Mouse (Mus musculus) thymus, adult 2 months (tissue): Measurements from ENCODE around the gene Lhx4.

ENCODE experiments used
- CTCF ChIP-seq: fragments of 200-500 bp; IDR thresholded peaks from 2 replicates; pipeline ENCODE4 v1.5.1; 2012; ENCODE audit warnings: mild to moderate bottlenecking, control low read depth, low read length, moderate library complexity, borderline replicate concordance; ENCODE audit not compliant: control insufficient read depth, poor library complexity, insufficient read depth; ENCODE audit errors: extremely low read depth
- POLR2A ChIP-seq: fragments of 200-500 bp; IDR thresholded peaks from 2 replicates; pipeline ENCODE4 v1.6.1; 2012; ENCODE audit warnings: mild to moderate bottlenecking, low read length, control low read depth, moderate library complexity; ENCODE audit not compliant: control insufficient read depth, poor library complexity, insufficient read depth; ENCODE audit errors: extremely low read depth

DNA sequence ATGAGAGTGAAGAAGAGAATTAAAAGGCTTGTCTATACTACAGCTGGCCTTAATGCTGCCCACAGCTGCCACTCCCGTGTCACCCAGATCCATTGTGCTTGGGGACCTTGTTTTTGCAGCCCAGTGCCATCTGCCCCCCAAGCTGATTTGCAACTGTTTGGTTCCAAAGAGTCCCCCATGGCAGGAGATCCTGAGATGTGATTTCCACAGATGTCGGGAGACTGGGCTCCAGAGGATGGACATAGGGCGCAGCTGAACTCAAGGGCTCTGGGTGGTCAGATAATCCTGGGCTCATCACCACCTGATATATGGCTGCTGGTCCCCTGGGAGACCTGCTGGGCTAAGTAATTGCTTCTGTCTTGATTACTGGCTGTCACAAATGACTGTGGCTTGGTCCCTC lies 32.6 kb downstream of the Lhx4 start:
- TF ChIP-seq POLR2A = no peak
- TF ChIP-seq CTCF = no peak
